Mouse (Mus musculus) hindbrain, embryonic 15.5 days (tissue): ENCODE measurements around the gene Rcc2. TPM values are rescaled to one million over a fixed set of nuclear protein-coding genes. Genes with fewer than 3 reads are reported as not detected.
A peak's percentile ranks its signal among the peaks of the same experiment; 100 is the strongest.

Experiments used
- ATAC-seq: fragments of 200-750 bp; cut with Nextera tagmentation; 2 replicates; pipeline ENCODE4 v1.8.0; 2017; ENCODE audit warnings: low read depth, moderate number of reproducible peaks, moderate TSS enrichment; ENCODE audit not compliant: low FRiP score
- H3K27ac ChIP-seq: fragments of 300-500 bp; sonication (generic); replicated peaks from 2 replicates; pipeline ENCODE4 v1.5.1; 2015; ENCODE audit warnings: mild to moderate bottlenecking, inconsistent platforms
- H3K27me3 ChIP-seq: fragments of 300-500 bp; sonication (generic); 2 replicates; pipeline ENCODE4 v1.6.1; 2015; ENCODE audit warnings: control low read depth, inconsistent platforms
- H3K36me3 ChIP-seq: fragments of 300-500 bp; sonication (generic); 2 replicates; pipeline ENCODE4 v1.6.1; 2015; ENCODE audit warnings: control low read depth, inconsistent platforms
- H3K4me1 ChIP-seq: fragments of 300-500 bp; sonication (generic); replicated peaks from 2 replicates; pipeline ENCODE4 v1.6.1; 2015; ENCODE audit warnings: control low read depth, inconsistent platforms
- H3K4me2 ChIP-seq: fragments of 300-500 bp; sonication (generic); 2 replicates; pipeline ENCODE4 v1.6.1; 2015; ENCODE audit warnings: moderate library complexity, mild to moderate bottlenecking, inconsistent platforms
- H3K4me3 ChIP-seq: fragments of 300-500 bp; sonication (generic); 2 replicates; pipeline ENCODE4 v1.5.1; 2015; ENCODE audit warnings: mild to moderate bottlenecking, inconsistent platforms
- H3K9ac ChIP-seq: fragments of 300-500 bp; sonication (generic); 2 replicates; pipeline ENCODE4 v1.6.1; 2015; ENCODE audit warnings: inconsistent platforms
- H3K9me3 ChIP-seq: fragments of 300-500 bp; sonication (generic); 2 replicates; pipeline ENCODE4 v1.6.1; 2016; ENCODE audit warnings: control low read depth, inconsistent platforms
- WGBS: fragments of 180-500 bp; shearing (Covaris S2); methylation state at CpG from one replicate; pipeline ENCODE4 v1.1.7; 2015; 5-methylcytosine and 5-hydroxymethylcytosine counted together
- polyA plus RNA-seq: library from polyadenylated mRNA; unstranded; fragments of >200 nt; fragmentation: Nextera tagmentation; extraction: Ambion mirVana; gene quantifications from 2 replicates; pipeline ENCODE4 v1.2.1, GENCODE M21; 2015

Rcc2 gene
- polyA plus RNA-seq, 1 experiment from 2014 or later: 25.0 TPM

DNA sequence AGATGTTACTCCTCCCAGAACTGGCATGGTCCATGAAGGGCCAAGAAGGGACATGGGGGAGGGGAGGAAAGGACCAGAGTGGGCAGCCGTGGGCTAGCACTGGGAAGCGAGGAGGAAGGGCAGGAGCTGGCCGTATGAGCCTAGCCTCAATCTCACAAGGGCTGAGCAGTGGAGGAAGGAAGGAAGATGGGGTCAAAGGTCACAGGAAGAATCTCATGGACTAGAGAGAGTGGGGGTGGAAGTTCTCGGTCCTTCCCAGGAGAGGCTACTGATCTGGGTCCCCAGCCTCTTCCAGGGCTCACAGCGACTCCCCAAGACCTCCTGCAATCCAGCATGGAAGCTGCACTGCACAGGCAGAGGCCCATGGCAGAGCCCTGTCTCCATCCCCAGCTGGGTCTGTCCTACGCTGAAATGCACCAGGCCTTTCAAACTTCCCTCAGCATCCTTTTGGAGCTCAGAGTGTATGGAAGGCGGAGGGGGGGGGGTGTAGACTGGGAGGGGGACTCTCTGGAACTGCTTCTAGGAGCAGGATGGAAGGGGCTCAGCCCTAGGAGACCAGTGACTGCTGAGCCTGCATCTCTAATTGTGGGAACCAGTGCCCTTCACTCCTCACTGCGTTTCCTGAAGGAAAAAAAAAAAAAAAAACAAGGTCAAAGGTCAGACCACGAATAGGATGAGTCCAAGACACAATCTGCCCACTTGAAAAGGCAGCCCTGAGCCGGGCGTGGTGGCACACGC lies 26.6 kb upstream of the Rcc2 start:
- H3K9ac ChIP-seq: no peak overlapping the region
- no peaks in the 10 kb centered on the region for H3K27me3 ChIP-seq
- WGBS: 47% methylated on average over 12 of the region's 12 CpGs
- no peak overlapping the region for H3K4me2 ChIP-seq
- H3K4me1 ChIP-seq: no peaks in the 10 kb centered on the region
- no peaks in the 10 kb centered on the region for H3K36me3 ChIP-seq
- no peak for ATAC-seq
- H3K27ac ChIP-seq: no peak overlapping the region
- no peak overlapping the region for H3K4me3 ChIP-seq
- H3K9me3 ChIP-seq: no peaks in the 10 kb centered on the region

DNA sequence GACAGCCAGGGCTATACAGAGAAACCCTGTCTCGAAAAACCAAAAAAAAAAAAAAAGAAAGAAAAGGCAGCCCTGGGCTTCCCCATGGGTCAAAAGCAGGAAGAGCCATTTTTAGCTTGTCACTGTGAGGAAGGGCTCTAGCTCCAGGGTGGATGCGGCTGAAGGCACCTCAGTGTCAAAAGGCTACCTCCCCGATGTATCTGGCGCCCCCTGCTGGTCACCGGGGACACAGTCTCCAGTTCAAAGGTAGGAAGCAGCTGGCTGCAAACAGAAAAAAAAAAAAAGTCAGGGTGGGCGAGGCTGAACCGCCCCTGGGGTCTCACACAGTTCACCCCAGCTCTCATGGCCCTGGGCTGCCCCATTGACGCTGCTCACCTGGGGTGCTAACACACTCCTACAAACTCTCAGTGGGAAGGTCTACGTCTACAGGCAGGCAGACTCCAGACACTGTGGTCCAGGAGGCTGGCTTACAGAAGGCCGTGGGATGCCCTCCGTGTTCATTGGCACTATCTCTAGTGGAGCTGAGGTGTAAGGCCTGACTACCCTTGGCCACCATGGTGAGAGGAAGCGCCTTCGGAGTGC lies 25.9 kb upstream of the Rcc2 start:
- Histone ChIP-seq H3K27me3 (no peaks in the 10 kb centered on the region), H3K4me3 (no peak overlapping the region), H3K4me2 (no peak overlapping the region), H3K9me3 (no peaks in the 10 kb centered on the region), H3K9ac (no peak overlapping the region), H3K27ac (no peak overlapping the region), H3K4me1 (0 out of 2 replicates have a peak, but pooled peaks cover under 1% of the 10 kb centered on the region), H3K36me3 (no peaks in the 10 kb centered on the region)
- 30% methylated on average over 13 of the region's 13 CpGs for WGBS
- peak; percentile 36; the same call in 1 of the 2 replicates for ATAC-seq

DNA sequence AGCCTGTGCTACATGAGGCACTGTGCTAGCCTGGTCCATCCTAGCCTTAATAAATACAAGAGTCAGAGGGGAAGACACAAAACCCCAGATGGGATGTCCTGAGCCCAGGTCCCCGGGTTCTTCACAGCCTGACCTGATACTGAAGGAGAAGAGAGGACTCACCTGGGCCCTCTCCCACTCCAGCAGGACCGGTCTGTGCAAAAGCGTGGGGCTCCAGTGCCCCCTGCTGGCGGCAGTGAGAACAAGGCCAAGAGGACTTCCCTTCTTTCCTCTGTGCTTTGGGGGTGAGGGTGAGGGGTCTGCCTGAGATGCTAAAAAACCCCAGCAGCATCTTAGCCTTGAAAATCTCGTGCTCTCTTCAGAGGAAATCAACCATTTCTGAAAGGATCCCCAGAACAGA lies 21.3 kb upstream of the Rcc2 start:
- Histone ChIP-seq H3K9ac (no peak overlapping the region), H3K4me1 (peaks cover 8% of the 10 kb centered on the region), H3K4me2 (no peak overlapping the region), H3K27ac (no peak overlapping the region), H3K36me3 (no peaks in the 10 kb centered on the region), H3K9me3 (no peaks in the 10 kb centered on the region), H3K27me3 (no peaks in the 10 kb centered on the region), H3K4me3 (no peak overlapping the region)
- 10% methylated on average over 5 of the region's 5 CpGs for WGBS
- no peak for ATAC-seq

DNA sequence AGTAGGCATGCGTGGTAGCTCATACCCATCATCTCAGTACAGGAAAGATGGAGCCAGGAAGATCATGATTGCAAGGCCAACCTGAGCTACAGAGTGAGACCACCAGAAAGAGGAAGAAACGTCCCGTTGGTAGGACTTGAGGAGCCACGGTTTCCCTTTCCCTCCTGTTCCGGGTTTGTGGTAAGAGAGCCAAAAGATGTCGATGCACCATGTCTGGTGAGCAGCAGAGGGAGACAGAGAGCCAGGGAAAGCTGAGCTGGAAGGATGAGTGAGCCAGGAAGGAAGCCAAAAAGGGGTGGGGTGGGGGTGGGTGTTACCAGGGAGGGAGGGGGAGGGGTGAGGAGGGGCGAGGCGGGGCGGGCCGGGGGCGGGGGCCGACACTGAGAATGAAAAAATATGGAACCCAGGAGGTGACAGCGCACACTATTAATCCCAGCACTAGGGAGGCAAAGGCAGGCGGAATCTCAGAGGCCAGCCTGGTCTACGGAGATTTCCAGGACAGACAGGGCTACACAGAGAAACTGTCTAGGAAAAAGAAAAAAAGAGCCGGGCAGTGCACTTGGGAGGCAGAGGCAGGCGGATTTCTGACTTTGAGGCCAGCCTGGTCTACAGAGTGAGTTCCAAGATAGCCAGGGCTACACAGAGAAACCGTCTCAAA lies 20.5 kb upstream of the Rcc2 start:
- H3K36me3 ChIP-seq: no peaks in the 10 kb centered on the region
- WGBS: 27% methylated on average over 16 of the region's 18 CpGs
- peak overlapping the region; percentile 19; the same call in 1 of the 2 replicates for H3K4me2 ChIP-seq
- H3K9ac ChIP-seq: no peak overlapping the region
- ATAC-seq: no peak
- no peak overlapping the region for H3K4me3 ChIP-seq
- no peaks in the 10 kb centered on the region for H3K27me3 ChIP-seq
- H3K27ac ChIP-seq: no peak overlapping the region
- peaks cover 16% of the 10 kb centered on the region for H3K4me1 ChIP-seq
- no peaks in the 10 kb centered on the region for H3K9me3 ChIP-seq

DNA sequence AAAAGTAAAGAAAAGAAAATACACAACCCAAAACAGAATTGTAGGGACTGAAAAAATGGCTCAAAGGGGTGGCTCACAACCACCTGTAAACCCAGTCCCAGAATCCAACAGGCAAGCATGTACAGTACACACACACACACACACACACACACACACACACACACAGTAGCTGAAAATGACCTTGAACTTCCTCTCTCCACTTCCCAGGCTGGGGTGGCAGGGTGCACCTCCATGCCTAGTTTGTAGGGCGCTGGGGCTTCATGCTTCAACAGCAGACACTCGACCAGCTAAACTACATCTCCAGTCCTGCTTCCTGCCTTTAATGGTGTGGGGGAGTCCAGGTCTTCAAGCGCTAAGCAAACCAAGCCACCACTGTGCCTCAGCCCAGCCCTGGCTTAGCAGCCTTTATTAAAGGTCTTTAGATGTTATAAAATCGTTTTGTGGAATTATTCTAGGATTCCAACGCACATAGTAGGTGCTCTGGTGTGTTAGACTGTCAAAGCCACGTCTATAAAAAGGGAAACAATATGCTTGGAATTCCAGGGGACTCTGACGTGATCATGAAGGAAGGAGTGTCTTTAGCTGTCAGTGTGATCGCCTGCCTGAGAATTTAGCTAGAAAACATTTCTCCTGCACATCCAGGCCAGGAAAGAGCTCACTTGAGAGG lies 19.5 kb upstream of the Rcc2 start:
- no peak overlapping the region for H3K4me2 ChIP-seq
- no peak overlapping the region for H3K4me3 ChIP-seq
- 0 out of 2 replicates have a peak, but pooled peaks cover 2% of the 10 kb centered on the region for H3K27me3 ChIP-seq
- peaks cover 18% of the 10 kb centered on the region for H3K4me1 ChIP-seq
- WGBS: 66% methylated on average over 8 of the region's 8 CpGs
- no peak for ATAC-seq
- no peak overlapping the region for H3K27ac ChIP-seq
- no peaks in the 10 kb centered on the region for H3K9me3 ChIP-seq
- no peak overlapping the region for H3K9ac ChIP-seq
- no peaks in the 10 kb centered on the region for H3K36me3 ChIP-seq

DNA sequence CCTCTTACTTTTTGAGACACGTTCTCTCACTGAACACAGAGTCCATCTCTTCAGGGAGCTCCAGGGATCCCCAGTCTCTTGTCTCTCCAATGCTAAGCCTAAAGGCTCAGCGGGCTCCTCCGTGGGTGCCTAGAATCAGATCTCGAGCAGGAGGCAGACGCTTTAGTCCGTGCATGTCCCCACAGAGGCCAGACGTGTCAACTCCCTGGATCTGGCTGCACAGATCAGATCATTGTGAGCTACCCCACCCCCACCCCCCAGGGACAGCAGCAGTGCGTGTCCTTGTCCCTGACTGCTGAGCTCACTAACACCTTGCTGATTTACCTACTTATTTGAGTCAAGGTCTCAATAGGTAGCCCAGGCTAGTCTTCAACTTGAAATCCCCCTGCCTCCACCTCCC lies 16.7 kb upstream of the Rcc2 start:
- ATAC-seq: no peak
- Histone ChIP-seq H3K27me3 (0 out of 2 replicates have a peak, but pooled peaks cover 2% of the 10 kb centered on the region), H3K4me2 (no peak overlapping the region), H3K9ac (no peak overlapping the region), H3K27ac (no peak overlapping the region), H3K9me3 (no peaks in the 10 kb centered on the region), H3K4me1 (peaks cover 18% of the 10 kb centered on the region), H3K4me3 (no peak overlapping the region), H3K36me3 (no peaks in the 10 kb centered on the region)
- WGBS: 37% methylated on average over 8 of the region's 8 CpGs

DNA sequence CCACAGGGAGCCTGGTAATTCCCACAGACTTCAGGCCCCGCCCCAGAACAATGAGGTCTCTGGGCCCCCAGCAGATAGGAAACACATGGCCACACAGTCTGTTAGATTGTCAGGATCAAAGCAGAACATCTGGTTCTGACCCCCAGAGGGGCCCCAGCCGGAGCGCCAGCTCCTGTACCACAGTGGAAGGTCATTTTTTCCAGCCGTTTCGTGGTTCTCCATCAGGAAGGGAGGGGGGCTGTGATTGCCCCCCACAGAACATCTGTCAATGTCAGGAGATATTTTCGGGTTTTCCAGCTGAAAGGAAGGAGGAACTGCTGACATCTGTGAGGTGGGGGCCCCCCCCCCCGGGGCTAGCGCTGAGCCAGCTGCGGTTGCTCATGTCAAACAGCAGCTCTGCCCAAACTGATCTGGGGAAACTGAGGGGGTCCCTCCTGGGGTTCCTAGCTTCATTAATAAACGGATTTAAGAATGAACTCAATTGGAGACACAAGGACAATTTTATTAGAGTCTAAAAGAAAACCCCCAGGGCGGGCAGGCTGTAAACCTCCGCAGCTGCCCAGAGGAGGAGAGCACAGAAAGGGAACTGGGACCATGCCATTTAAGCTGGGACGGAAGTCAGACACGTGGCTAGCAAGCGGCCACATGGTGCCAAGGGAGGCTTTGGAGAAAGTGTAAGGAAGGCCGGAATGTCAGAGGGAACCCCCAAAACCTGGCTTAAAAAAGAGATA lies 16.0 kb upstream of the Rcc2 start:
- H3K36me3 ChIP-seq: no peaks in the 10 kb centered on the region
- no peaks in the 10 kb centered on the region for H3K9me3 ChIP-seq
- H3K4me1 ChIP-seq: peaks cover 18% of the 10 kb centered on the region
- H3K4me3 ChIP-seq: no peak overlapping the region
- H3K27ac ChIP-seq: no peak overlapping the region
- ATAC-seq: no peak
- H3K27me3 ChIP-seq: 0 out of 2 replicates have a peak, but pooled peaks cover 2% of the 10 kb centered on the region
- peak overlapping the region; percentile 27 for H3K4me2 ChIP-seq
- 6% methylated on average over 16 of the region's 16 CpGs for WGBS
- H3K9ac ChIP-seq: no peak overlapping the region

DNA sequence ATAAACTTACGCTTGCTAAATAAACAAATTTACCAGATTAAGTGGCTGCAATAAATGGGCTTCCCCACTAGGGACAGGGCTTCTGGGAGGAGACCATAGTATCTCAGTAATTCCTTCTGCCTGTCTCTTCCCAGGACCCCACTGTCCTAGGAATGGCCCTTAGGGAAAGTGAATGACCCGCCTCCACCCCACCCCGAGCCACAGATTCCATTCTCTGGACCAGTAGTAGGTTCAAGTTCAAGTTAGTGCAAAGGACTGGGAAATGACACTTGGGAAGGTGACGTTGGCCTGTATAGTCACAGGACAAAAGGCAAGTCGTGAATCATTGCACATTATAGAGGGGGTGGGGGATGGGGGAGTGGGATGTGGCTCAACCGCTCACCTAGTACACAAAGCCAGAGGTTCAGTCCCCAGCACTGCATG lies 15.4 kb upstream of the Rcc2 start:
- Histone ChIP-seq H3K9me3 (no peaks in the 10 kb centered on the region), H3K27ac (no peak overlapping the region), H3K4me3 (no peak overlapping the region), H3K9ac (no peak overlapping the region), H3K4me2 (peak overlapping the region; percentile 27), H3K4me1 (peaks cover 16% of the 10 kb centered on the region), H3K36me3 (no peaks in the 10 kb centered on the region), H3K27me3 (0 out of 2 replicates have a peak, but pooled peaks cover 2% of the 10 kb centered on the region)
- WGBS: 41% methylated on average over 6 of the region's 6 CpGs
- ATAC-seq: no peak

DNA sequence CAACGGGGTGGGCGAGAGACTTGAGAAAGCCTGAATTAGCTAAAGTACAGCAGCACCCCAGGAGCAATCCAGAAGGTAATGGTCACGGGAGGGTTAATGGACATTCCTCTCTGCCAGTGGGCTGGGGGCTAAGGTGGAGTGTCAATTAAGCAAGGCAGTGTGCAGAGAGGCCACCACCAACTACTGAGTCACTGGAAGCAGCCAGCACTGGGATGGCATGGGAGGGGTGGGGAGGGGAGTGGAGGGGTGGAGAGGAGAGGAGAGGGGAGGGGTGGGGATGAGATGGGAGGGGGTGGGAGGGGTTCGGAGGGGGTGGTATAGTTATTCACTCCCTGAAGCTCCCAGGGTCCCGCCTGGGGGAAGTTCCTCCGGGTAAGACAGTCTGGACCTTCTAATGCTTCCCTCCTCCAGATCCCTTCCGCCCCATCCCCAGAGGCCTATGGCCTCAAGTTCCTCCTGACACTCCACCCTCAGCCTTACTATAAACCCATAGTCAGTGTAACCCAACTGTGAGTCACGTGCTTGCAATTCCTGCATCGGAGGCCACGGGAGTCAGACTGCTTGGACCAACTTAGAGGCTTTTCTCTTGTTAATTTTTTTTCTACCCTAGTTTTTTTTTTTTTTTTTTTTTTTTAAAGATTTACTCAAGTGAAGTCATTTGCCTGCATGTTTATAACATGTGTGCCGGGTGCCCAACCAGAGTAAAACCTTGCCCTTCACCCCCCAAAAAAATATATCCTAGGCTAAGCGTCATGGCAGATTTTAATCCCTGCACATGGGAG lies 12.1 kb upstream of the Rcc2 start:
- H3K4me3 ChIP-seq: no peak overlapping the region
- 74% methylated on average over 9 of the region's 12 CpGs for WGBS
- 0 out of 2 replicates have a peak, but pooled peaks cover 2% of the 10 kb centered on the region for H3K27me3 ChIP-seq
- no peak overlapping the region for H3K4me2 ChIP-seq
- H3K9me3 ChIP-seq: no peaks in the 10 kb centered on the region
- H3K4me1 ChIP-seq: peaks cover 16% of the 10 kb centered on the region
- no peaks in the 10 kb centered on the region for H3K36me3 ChIP-seq
- H3K9ac ChIP-seq: no peak overlapping the region
- no peak overlapping the region for H3K27ac ChIP-seq
- ATAC-seq: no peak

DNA sequence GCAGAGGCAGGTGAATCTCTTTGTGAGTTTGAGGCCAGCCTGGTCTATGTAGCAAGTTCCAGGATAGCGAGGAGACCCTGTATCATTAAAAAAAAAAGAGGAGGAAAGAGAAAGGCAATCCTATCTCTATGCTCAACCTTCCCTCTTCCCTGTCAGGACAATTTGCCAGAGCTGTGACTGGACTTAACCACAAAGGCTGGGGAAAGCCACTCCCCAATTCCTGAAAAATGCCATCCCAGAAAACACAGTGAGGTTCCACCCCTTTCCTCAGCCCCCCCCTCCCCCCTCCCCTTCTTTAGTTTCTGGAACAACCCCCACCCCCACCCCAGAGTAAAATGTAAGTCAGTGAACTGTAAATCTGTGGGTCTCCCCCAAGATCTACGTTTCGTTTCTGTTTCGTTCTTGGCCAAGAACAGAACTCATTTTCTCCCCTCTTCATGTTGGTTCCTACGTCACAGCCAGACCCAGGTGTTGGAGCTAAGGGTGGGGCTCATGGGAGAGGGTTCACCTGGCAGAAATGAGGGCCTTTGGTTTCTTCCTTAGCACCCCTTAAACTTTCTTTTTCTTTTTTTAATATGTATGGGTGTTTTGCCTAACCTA lies 11.4 kb upstream of the Rcc2 start:
- H3K27me3 ChIP-seq: 0 out of 2 replicates have a peak, but pooled peaks cover 2% of the 10 kb centered on the region
- H3K4me2 ChIP-seq: no peak overlapping the region
- no peak overlapping the region for H3K27ac ChIP-seq
- H3K4me3 ChIP-seq: no peak overlapping the region
- H3K9ac ChIP-seq: no peak overlapping the region
- WGBS: 90% methylated on average over 5 of the region's 5 CpGs
- peaks cover 12% of the 10 kb centered on the region for H3K4me1 ChIP-seq
- no peak for ATAC-seq
- H3K36me3 ChIP-seq: no peaks in the 10 kb centered on the region
- H3K9me3 ChIP-seq: no peaks in the 10 kb centered on the region
